Mouse (Mus musculus) liver, embryonic 11.5 days (tissue): Measurements from ENCODE around the gene Hs1bp3. TPM values are rescaled to one million over a fixed set of nuclear protein-coding genes. Genes with fewer than 3 reads are reported as not detected.
A peak's percentile ranks its signal among the peaks of the same experiment; 100 is the strongest.

ENCODE experiments used
- ATAC-seq: fragments of 200-750 bp; cut with Nextera tagmentation; replicated peaks from 2 replicates; pipeline ENCODE4 v1.8.0; 2017; ENCODE audit warnings: moderate number of reproducible peaks, mild to moderate bottlenecking, moderate TSS enrichment, moderate library complexity; ENCODE audit not compliant: low FRiP score
- DNase-seq: peaks from one replicate; pipeline ENCODE4 v3.0.0-alpha.2; 2017; ENCODE audit warnings: low spot score
- H3K27ac ChIP-seq: fragments of 300-500 bp; sonication (generic); 2 replicates; pipeline ENCODE4 v1.5.1; 2014; ENCODE audit warnings: mild to moderate bottlenecking, low read depth, low read length, control low read depth
- H3K27me3 ChIP-seq: fragments of 300-500 bp; sonication (generic); replicated peaks from 2 replicates; pipeline ENCODE4 v1.6.1; 2014; ENCODE audit warnings: low read length, mixed read lengths; ENCODE audit not compliant: control insufficient read depth, insufficient read depth
- H3K36me3 ChIP-seq: fragments of 300-500 bp; sonication (generic); 2 replicates; pipeline ENCODE4 v1.6.1; 2014; ENCODE audit warnings: mild to moderate bottlenecking, low read length, moderate library complexity, mixed read lengths; ENCODE audit not compliant: control insufficient read depth, insufficient read depth
- H3K4me1 ChIP-seq: fragments of 300-500 bp; sonication (generic); replicated peaks from 2 replicates; pipeline ENCODE4 v1.6.1; 2014; ENCODE audit warnings: low read length, mixed read lengths; ENCODE audit not compliant: control insufficient read depth, insufficient read depth
- H3K4me2 ChIP-seq: fragments of 300-500 bp; sonication (generic); 2 replicates; pipeline ENCODE4 v1.6.1; 2014; ENCODE audit warnings: mild to moderate bottlenecking, control low read depth, moderate library complexity
- H3K4me3 ChIP-seq: fragments of 300-500 bp; sonication (generic); 2 replicates; pipeline ENCODE4 v1.5.1; 2014; ENCODE audit warnings: low read depth, low read length, control low read depth
- H3K9ac ChIP-seq: fragments of 300-500 bp; sonication (generic); 2 replicates; pipeline ENCODE4 v1.6.1; 2014; ENCODE audit warnings: low read depth, low read length, control low read depth
- H3K9me3 ChIP-seq: fragments of 300-500 bp; sonication (generic); 2 replicates; pipeline ENCODE4 v1.6.1; 2016; ENCODE audit warnings: low read length, inconsistent platforms, mixed read lengths; ENCODE audit not compliant: control insufficient read depth
- WGBS: fragments of 180-500 bp; shearing (Covaris S2); extraction: QIAGEN DNeasy Blood & Tissue Kit; methylation state at CpG from one replicate; pipeline ENCODE4 v1.1.7; 2014; 5-methylcytosine and 5-hydroxymethylcytosine counted together
- polyA plus RNA-seq: library from polyadenylated mRNA; unstranded; fragments of >200 nt; fragmentation: Nextera tagmentation; extraction: Ambion mirVana; gene quantifications from 2 replicates; pipeline ENCODE4 v1.2.1, GENCODE M21; 2014

The Hs1bp3 gene
- polyA plus RNA-seq, 1 experiment from 2014 or later, result 8.8 TPM

GRCm38 (mm10) chr12:8357449-8357848 is 44.2 kb downstream of the Hs1bp3 start:
- Histone ChIP-seq H3K36me3 (no peaks in the 10 kb centered on the region), H3K4me2 (no peak overlapping the region), H3K4me1 (no peaks in the 10 kb centered on the region), H3K9ac (no peak overlapping the region), H3K4me3 (no peak overlapping the region), H3K27me3 (no peaks in the 10 kb centered on the region), H3K9me3 (no peaks in the 10 kb centered on the region), H3K27ac (peak overlapping the region; percentile 21; the same call in 1 of the 2 replicates)
- DNase-seq (no peak), ATAC-seq (no peak)
- WGBS, result 41% methylated on average over 5 of the region's 5 CpGs

GRCm38 (mm10) chr12:8358344-8358966 is 45.2 kb downstream of the Hs1bp3 start:
- Histone ChIP-seq H3K36me3 (no peaks in the 10 kb centered on the region), H3K9ac (no peak overlapping the region), H3K9me3 (no peaks in the 10 kb centered on the region), H3K4me2 (no peak overlapping the region), H3K27me3 (no peaks in the 10 kb centered on the region), H3K27ac (no peak overlapping the region), H3K4me1 (no peaks in the 10 kb centered on the region), H3K4me3 (no peak overlapping the region)
- no peak for DNase-seq
- WGBS, result 78% methylated on average over 5 of the region's 5 CpGs
- ATAC-seq, result no peak

- ATAC-seq, result no peak
- H3K9me3 ChIP-seq, result no peaks in the 10 kb centered on the region
- H3K4me3 ChIP-seq, result no peak overlapping the region
- no peak overlapping the region for H3K27ac ChIP-seq
- no peak for DNase-seq
- no peaks in the 10 kb centered on the region for H3K27me3 ChIP-seq
- H3K4me2 ChIP-seq, result no peak overlapping the region
- no peaks in the 10 kb centered on the region for H3K4me1 ChIP-seq
- H3K36me3 ChIP-seq, result no peaks in the 10 kb centered on the region
- no peak overlapping the region for H3K9ac ChIP-seq
- 86% methylated on average over 3 of the region's 3 CpGs for WGBS
These were observed 46.3 kb downstream of the Hs1bp3 start for GRCm38 (mm10) chr12:8359418-8360112.

- Histone ChIP-seq H3K27me3 (no peaks in the 10 kb centered on the region), H3K4me3 (no peak overlapping the region), H3K36me3 (no peaks in the 10 kb centered on the region), H3K27ac (no peak overlapping the region), H3K9me3 (no peaks in the 10 kb centered on the region), H3K4me2 (no peak overlapping the region), H3K9ac (no peak overlapping the region), H3K4me1 (no peaks in the 10 kb centered on the region)
- DNase-seq, result no peak
- 69% methylated on average over 5 of the region's 5 CpGs for WGBS
- ATAC-seq, result no peak
These were observed 48.6 kb downstream of the Hs1bp3 start for GRCm38 (mm10) chr12:8361866-8362265.

GRCm38 (mm10) chr12:8362400-8362799 is 49.2 kb downstream of the Hs1bp3 start:
- Histone ChIP-seq H3K4me1 (no peaks in the 10 kb centered on the region), H3K4me2 (no peak overlapping the region), H3K36me3 (no peaks in the 10 kb centered on the region), H3K9me3 (no peaks in the 10 kb centered on the region), H3K27ac (no peak overlapping the region), H3K9ac (no peak overlapping the region), H3K4me3 (no peak overlapping the region), H3K27me3 (no peaks in the 10 kb centered on the region)
- ATAC-seq (no peak), DNase-seq (no peak)
- 79% methylated on average over 7 of the region's 7 CpGs for WGBS

- WGBS, result 61% methylated on average over 6 of the region's 6 CpGs
- Histone ChIP-seq H3K4me3 (no peak overlapping the region), H3K4me2 (no peak overlapping the region), H3K36me3 (no peaks in the 10 kb centered on the region), H3K9me3 (no peaks in the 10 kb centered on the region), H3K27me3 (no peaks in the 10 kb centered on the region), H3K9ac (no peak overlapping the region), H3K27ac (no peak overlapping the region), H3K4me1 (no peaks in the 10 kb centered on the region)
- DNase-seq (no peak), ATAC-seq (no peak)
These were observed 51.1 kb downstream of the Hs1bp3 start for GRCm38 (mm10) chr12:8364321-8364838.

DNA sequence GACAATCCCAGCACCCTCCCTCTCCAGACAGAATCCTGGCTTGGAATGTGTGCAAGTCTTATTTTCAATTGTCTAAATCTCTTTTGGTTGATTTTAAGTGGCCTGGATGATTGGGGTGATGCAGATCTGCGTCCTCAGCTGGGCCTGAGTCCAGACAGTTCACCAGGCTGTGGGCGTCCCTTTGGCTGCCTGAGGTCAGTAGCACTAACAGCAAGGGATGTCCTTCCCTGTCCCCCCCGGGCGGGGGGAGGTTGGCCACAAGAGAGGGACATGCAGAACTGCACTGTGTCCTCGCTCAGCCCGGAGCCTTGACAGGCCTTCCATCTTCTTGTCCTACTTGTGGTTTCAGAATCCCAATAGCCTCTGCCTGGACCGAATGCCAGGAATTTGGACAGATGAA is 52.1 kb downstream of the Hs1bp3 start:
- Histone ChIP-seq H3K9ac (no peak overlapping the region), H3K9me3 (no peaks in the 10 kb centered on the region), H3K4me3 (no peak overlapping the region), H3K27ac (no peak overlapping the region), H3K4me1 (no peaks in the 10 kb centered on the region), H3K36me3 (no peaks in the 10 kb centered on the region), H3K4me2 (no peak overlapping the region), H3K27me3 (no peaks in the 10 kb centered on the region)
- DNase-seq, result no peak
- 76% methylated on average over 7 of the region's 7 CpGs for WGBS
- no peak for ATAC-seq

DNA sequence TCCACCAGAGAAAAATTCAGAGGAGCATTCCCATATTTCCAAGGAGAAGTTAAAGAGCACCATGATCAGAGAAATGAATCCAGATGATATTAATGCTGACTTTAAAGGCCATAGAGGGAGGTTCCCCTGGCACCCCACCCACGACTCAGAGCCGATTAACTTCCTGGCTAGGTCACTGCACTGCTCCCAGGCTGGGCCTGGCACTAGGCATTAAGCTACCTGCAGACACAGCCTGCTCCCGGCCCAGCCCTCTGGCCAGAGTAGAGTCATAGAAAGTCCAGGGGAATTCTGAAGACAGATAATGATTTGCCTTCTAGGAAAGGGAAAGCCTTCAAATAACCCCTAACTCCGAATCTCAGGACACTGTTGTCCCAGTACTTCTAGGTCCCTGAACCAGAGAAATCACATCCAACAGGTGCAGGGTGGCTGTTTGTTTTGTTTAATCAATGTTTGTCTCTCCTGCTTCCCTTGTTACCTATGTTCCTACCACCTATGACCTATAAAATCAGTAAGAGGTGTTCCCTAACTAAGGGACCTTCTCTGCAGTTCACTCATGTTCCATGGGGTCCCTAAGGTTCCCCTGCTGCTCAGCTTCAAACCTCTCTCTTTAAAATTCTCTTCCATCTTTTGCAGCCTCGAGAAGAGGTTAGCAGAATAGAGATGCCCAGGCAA is 52.8 kb downstream of the Hs1bp3 start:
- Histone ChIP-seq H3K9ac (no peak overlapping the region), H3K4me3 (no peak overlapping the region), H3K9me3 (no peaks in the 10 kb centered on the region), H3K27ac (no peak overlapping the region), H3K36me3 (no peaks in the 10 kb centered on the region), H3K4me1 (no peaks in the 10 kb centered on the region), H3K4me2 (no peak overlapping the region), H3K27me3 (no peaks in the 10 kb centered on the region)
- no peak for DNase-seq
- 68% methylated on average over 5 of the region's 5 CpGs for WGBS
- ATAC-seq, result no peak
